Mouse (Mus musculus) lung, postnatal 0 days (tissue): ENCODE measurements around the gene Foxf1.
A peak's percentile ranks its signal among the peaks of the same experiment; 100 is the strongest.

Experiments used
- CTCF ChIP-seq: IDR thresholded peaks from 2 replicates; pipeline ENCODE4 v1.5.1; 2016; ENCODE audit warnings: antibody characterized with exemption, mild to moderate bottlenecking
- EP300 ChIP-seq: IDR thresholded peaks from 2 replicates; pipeline ENCODE4 v1.6.1; 2016; ENCODE audit warnings: antibody characterized with exemption, mild to moderate bottlenecking, control low read depth

- no peak for TF ChIP-seq CTCF
- peak; percentile 73 for TF ChIP-seq EP300
Measured at GRCm38 (mm10) chr8:121127291-121127701, 43.1 kb downstream of the Foxf1 start.
